Mouse (Mus musculus): Measurements from ENCODE around the gene Washc4. TPM values are rescaled to one million over a fixed set of nuclear protein-coding genes. Genes with fewer than 3 reads are reported as not detected.

Washc4 gene
- polyA plus RNA-seq, 1 experiment from 2014 or later: 41.6 TPM

- WGBS: 73% methylated on average over 6 of the region's 6 CpGs
- H3K27ac ChIP-seq: no peak overlapping the region
- no peaks in the 10 kb centered on the region for H3K4me1 ChIP-seq
- no peak overlapping the region for H3K4me3 ChIP-seq
- H3K27me3 ChIP-seq: peaks cover 11% of the 10 kb centered on the region; the same call in 1 of the 2 replicates
- H3K36me3 ChIP-seq: no peaks in the 10 kb centered on the region
- H3K9ac ChIP-seq: no peak overlapping the region
- no peak overlapping the region for H3K4me2 ChIP-seq
- no peaks in the 10 kb centered on the region for H3K9me3 ChIP-seq
- ATAC-seq (ENCODE audit: insufficient number of reproducible peaks, insufficient read depth, low FRiP score, low TSS enrichment, low read depth): no peak
Measured at GRCm38 (mm10) chr10:83539311-83539980, 4.1 kb upstream of the Washc4 start.

- Histone ChIP-seq H3K4me2 (no peak overlapping the region), H3K4me1 (peaks cover 4% of the 10 kb centered on the region; the same call in 1 of the 2 replicates), H3K4me3 (no peak overlapping the region), H3K36me3 (no peaks in the 10 kb centered on the region), H3K9ac (no peak overlapping the region), H3K27me3 (peaks cover 7% of the 10 kb centered on the region; the same call in 1 of the 2 replicates), H3K9me3 (no peaks in the 10 kb centered on the region), H3K27ac (no peak overlapping the region)
- no peak for ATAC-seq (ENCODE audit: insufficient number of reproducible peaks, insufficient read depth, low FRiP score, low TSS enrichment, low read depth)
- WGBS: 33% methylated on average over 3 of the region's 3 CpGs
Measured at GRCm38 (mm10) chr10:83540092-83540491, 3.5 kb upstream of the Washc4 start.

- H3K27me3 ChIP-seq: peaks cover 7% of the 10 kb centered on the region; the same call in 1 of the 2 replicates
- no peak overlapping the region for H3K4me2 ChIP-seq
- no peak overlapping the region for H3K9ac ChIP-seq
- no peak overlapping the region for H3K27ac ChIP-seq
- 67% methylated on average over 7 of the region's 7 CpGs for WGBS
- no peaks in the 10 kb centered on the region for H3K9me3 ChIP-seq
- no peak overlapping the region for H3K4me3 ChIP-seq
- no peaks in the 10 kb centered on the region for H3K36me3 ChIP-seq
- H3K4me1 ChIP-seq: peaks cover 8% of the 10 kb centered on the region
- no peak for ATAC-seq (ENCODE audit: insufficient number of reproducible peaks, insufficient read depth, low FRiP score, low TSS enrichment, low read depth)
Measured at GRCm38 (mm10) chr10:83542241-83542640, 1.3 kb upstream of the Washc4 start.

GRCm38 (mm10) chr10:83544103-83544479 is 539 bp downstream of the Washc4 start:
- Histone ChIP-seq H3K4me3 (peak overlapping the region; percentile 66), H3K27me3 (no peaks in the 10 kb centered on the region), H3K9me3 (no peaks in the 10 kb centered on the region), H3K4me1 (peaks cover 8% of the 10 kb centered on the region), H3K27ac (peak overlapping the region; percentile 89), H3K9ac (peak overlapping the region; percentile 87), H3K36me3 (peaks cover 10% of the 10 kb centered on the region), H3K4me2 (peak overlapping the region; percentile 66)
- WGBS: under 1% methylated on average over 41 of the region's 41 CpGs
- ATAC-seq (ENCODE audit: insufficient number of reproducible peaks, insufficient read depth, low FRiP score, low TSS enrichment, low read depth): peak; percentile 81; the same call in 1 of the 2 replicates

- no peaks in the 10 kb centered on the region for H3K9me3 ChIP-seq
- no peak overlapping the region for H3K27ac ChIP-seq
- 0 out of 2 replicates have a peak overlapping the region, but pooled peaks have one; percentile 32 for H3K9ac ChIP-seq
- no peak overlapping the region for H3K4me3 ChIP-seq
- WGBS: 55% methylated on average over 3 of the region's 3 CpGs
- peak overlapping the region; percentile 66 for H3K4me2 ChIP-seq
- peaks cover 18% of the 10 kb centered on the region for H3K36me3 ChIP-seq
- H3K4me1 ChIP-seq: peaks cover 8% of the 10 kb centered on the region
- no peaks in the 10 kb centered on the region for H3K27me3 ChIP-seq
- ATAC-seq (ENCODE audit: insufficient number of reproducible peaks, insufficient read depth, low FRiP score, low TSS enrichment, low read depth): no peak
Measured at GRCm38 (mm10) chr10:83545341-83545740, 1.8 kb downstream of the Washc4 start.

GRCm38 (mm10) chr10:83563005-83563404 is 19.5 kb downstream of the Washc4 start:
- ATAC-seq (ENCODE audit: insufficient number of reproducible peaks, insufficient read depth, low FRiP score, low TSS enrichment, low read depth): no peak
- no peaks in the 10 kb centered on the region for H3K9me3 ChIP-seq
- H3K36me3 ChIP-seq: peaks cover 89% of the 10 kb centered on the region
- no peaks in the 10 kb centered on the region for H3K4me1 ChIP-seq
- H3K9ac ChIP-seq: no peak overlapping the region
- no peaks in the 10 kb centered on the region for H3K27me3 ChIP-seq
- no peak overlapping the region for H3K4me3 ChIP-seq
- H3K27ac ChIP-seq: no peak overlapping the region; the same call in 1 of the 2 replicates
- H3K4me2 ChIP-seq: no peak overlapping the region

- no peak for ATAC-seq (ENCODE audit: insufficient number of reproducible peaks, insufficient read depth, low FRiP score, low TSS enrichment, low read depth)
- Histone ChIP-seq H3K36me3 (peaks cover 88% of the 10 kb centered on the region), H3K4me2 (no peak overlapping the region), H3K9me3 (no peaks in the 10 kb centered on the region), H3K4me1 (no peaks in the 10 kb centered on the region), H3K9ac (no peak overlapping the region), H3K4me3 (no peak overlapping the region), H3K27me3 (no peaks in the 10 kb centered on the region), H3K27ac (no peak overlapping the region)
- 95% methylated on average over 7 of the region's 7 CpGs for WGBS
Measured at GRCm38 (mm10) chr10:83565449-83566441, 22.2 kb downstream of the Washc4 start.

GRCm38 (mm10) chr10:83590801-83591200 is 47.2 kb downstream of the Washc4 start:
- no peak for ATAC-seq (ENCODE audit: insufficient number of reproducible peaks, insufficient read depth, low FRiP score, low TSS enrichment, low read depth)
- 81% methylated on average over 6 of the region's 6 CpGs for WGBS
- H3K36me3 ChIP-seq: peaks cover 77% of the 10 kb centered on the region

GRCm38 (mm10) chr10:83592616-83593015 is 49.1 kb downstream of the Washc4 start:
- no peaks in the 10 kb centered on the region for H3K27me3 ChIP-seq
- no peaks in the 10 kb centered on the region for H3K4me1 ChIP-seq
- peaks cover 69% of the 10 kb centered on the region for H3K36me3 ChIP-seq
- ATAC-seq (ENCODE audit: insufficient number of reproducible peaks, insufficient read depth, low FRiP score, low TSS enrichment, low read depth): no peak
- WGBS: 93% methylated on average over 7 of the region's 7 CpGs
- H3K27ac ChIP-seq: no peak overlapping the region
- H3K9me3 ChIP-seq: no peaks in the 10 kb centered on the region
- H3K4me3 ChIP-seq: no peak overlapping the region
- H3K4me2 ChIP-seq: no peak overlapping the region
- no peak overlapping the region for H3K9ac ChIP-seq

More at GRCm38 (mm10) chr10:83590801-83591200, 47.2 kb downstream of the Washc4 start:
- Histone ChIP-seq H3K4me1 (no peaks in the 10 kb centered on the region), H3K4me2 (no peak overlapping the region), H3K27me3 (no peaks in the 10 kb centered on the region), H3K27ac (no peak overlapping the region), H3K9ac (no peak overlapping the region), H3K9me3 (no peaks in the 10 kb centered on the region), H3K4me3 (no peak overlapping the region)

GRCm38 (mm10) chr10:83594526-83594925 is 51.0 kb downstream of the Washc4 start:
- Histone ChIP-seq H3K4me2 (no peak overlapping the region), H3K4me3 (no peak overlapping the region), H3K9me3 (no peaks in the 10 kb centered on the region), H3K9ac (no peak overlapping the region), H3K27ac (no peak overlapping the region), H3K4me1 (no peaks in the 10 kb centered on the region), H3K27me3 (no peaks in the 10 kb centered on the region), H3K36me3 (peaks cover 66% of the 10 kb centered on the region)
- WGBS: 91% methylated on average over 5 of the region's 5 CpGs
- no peak for ATAC-seq (ENCODE audit: insufficient number of reproducible peaks, insufficient read depth, low FRiP score, low TSS enrichment, low read depth)

GRCm38 (mm10) chr10:83600650-83601049 is 57.1 kb downstream of the Washc4 start:
- Histone ChIP-seq H3K4me1 (no peaks in the 10 kb centered on the region), H3K27ac (no peak overlapping the region), H3K4me2 (no peak overlapping the region), H3K4me3 (no peak overlapping the region), H3K27me3 (no peaks in the 10 kb centered on the region), H3K36me3 (peaks cover 66% of the 10 kb centered on the region), H3K9ac (no peak overlapping the region), H3K9me3 (no peaks in the 10 kb centered on the region)
- ATAC-seq (ENCODE audit: insufficient number of reproducible peaks, insufficient read depth, low FRiP score, low TSS enrichment, low read depth): no peak
- WGBS: 91% methylated on average over 11 of the region's 11 CpGs
